Mouse (Mus musculus) hindbrain, embryonic 16.5 days (tissue): Measurements from ENCODE around the gene Chrm3. TPM values are rescaled to one million over a fixed set of nuclear protein-coding genes. Genes with fewer than 3 reads are reported as not detected.

ENCODE experiments used
- ATAC-seq: fragments of 200-750 bp; cut with Nextera tagmentation; 2 replicates; pipeline ENCODE4 v1.8.0; 2017; ENCODE audit warnings: moderate TSS enrichment, moderate library complexity
- H3K27ac ChIP-seq: fragments of 300-500 bp; sonication (generic); 2 replicates; pipeline ENCODE4 v1.5.1; 2014; ENCODE audit warnings: low read depth, mild to moderate bottlenecking, control low read depth, low read length, moderate library complexity
- H3K27me3 ChIP-seq: fragments of 300-500 bp; sonication (generic); replicated peaks from 2 replicates; pipeline ENCODE4 v1.6.1; 2014; ENCODE audit warnings: low read length; ENCODE audit not compliant: control insufficient read depth, insufficient read depth
- H3K36me3 ChIP-seq: fragments of 300-500 bp; sonication (generic); 2 replicates; pipeline ENCODE4 v1.6.1; 2014; ENCODE audit warnings: mild to moderate bottlenecking, low read length, moderate library complexity, mixed read lengths; ENCODE audit not compliant: control insufficient read depth, insufficient read depth
- H3K4me1 ChIP-seq: fragments of 300-500 bp; sonication (generic); 2 replicates; pipeline ENCODE4 v1.6.1; 2014; ENCODE audit warnings: low read depth, low read length; ENCODE audit not compliant: control insufficient read depth, insufficient read depth
- H3K4me2 ChIP-seq: fragments of 300-500 bp; sonication (generic); 2 replicates; pipeline ENCODE4 v1.6.1; 2014; ENCODE audit warnings: mild to moderate bottlenecking, low read length, control low read depth, moderate library complexity
- H3K4me3 ChIP-seq: fragments of 300-500 bp; sonication (generic); 2 replicates; pipeline ENCODE4 v1.5.1; 2014; ENCODE audit warnings: mild to moderate bottlenecking, low read length, control low read depth, moderate library complexity
- H3K9ac ChIP-seq: fragments of 300-500 bp; sonication (generic); 2 replicates; pipeline ENCODE4 v1.6.1; 2014; ENCODE audit warnings: low read depth, mild to moderate bottlenecking, control low read depth, low read length, moderate library complexity
- H3K9me3 ChIP-seq: fragments of 300-500 bp; sonication (generic); 2 replicates; pipeline ENCODE4 v1.6.1; 2014; ENCODE audit warnings: mild to moderate bottlenecking, low read length, moderate library complexity; ENCODE audit not compliant: control insufficient read depth
- WGBS: fragments of 180-500 bp; shearing (Covaris S2); extraction: QIAGEN DNeasy Blood & Tissue Kit; methylation state at CpG from one replicate; pipeline ENCODE4 v1.1.7; 2014; 5-methylcytosine and 5-hydroxymethylcytosine counted together
- polyA plus RNA-seq: library from polyadenylated mRNA; unstranded; fragments of >200 nt; fragmentation: Nextera tagmentation; extraction: Ambion mirVana; gene quantifications from 2 replicates; pipeline ENCODE4 v1.2.1, GENCODE M21; 2015

Gene Chrm3
- polyA plus RNA-seq, 1 experiment from 2014 or later = 4.2 TPM

GRCm38 (mm10) chr13:10199206-10199956, 161.3 kb downstream of the Chrm3 start:
- ATAC-seq = no peak
- Histone ChIP-seq H3K9ac (no peak overlapping the region), H3K4me2 (no peak overlapping the region), H3K9me3 (no peaks in the 10 kb centered on the region), H3K36me3 (no peaks in the 10 kb centered on the region), H3K27me3 (no peaks in the 10 kb centered on the region), H3K4me1 (no peaks in the 10 kb centered on the region), H3K4me3 (no peak overlapping the region), H3K27ac (no peak overlapping the region)
- WGBS = 85% methylated on average over 6 of the region's 6 CpGs

GRCm38 (mm10) chr13:10189829-10190228, 170.8 kb downstream of the Chrm3 start:
- no peak for ATAC-seq

GRCm38 (mm10) chr13:10187926-10188325, 172.7 kb downstream of the Chrm3 start:
- H3K27ac ChIP-seq = no peak overlapping the region
- no peaks in the 10 kb centered on the region for H3K36me3 ChIP-seq
- 86% methylated on average over 3 of the region's 3 CpGs for whole genome bisulfite sequencing
- H3K4me3 ChIP-seq = no peak overlapping the region
- H3K27me3 ChIP-seq = no peaks in the 10 kb centered on the region
- H3K4me1 ChIP-seq = no peaks in the 10 kb centered on the region
- H3K9me3 ChIP-seq = no peaks in the 10 kb centered on the region
- no peak overlapping the region for H3K4me2 ChIP-seq
- no peak overlapping the region for H3K9ac ChIP-seq
- ATAC-seq = no peak

More at GRCm38 (mm10) chr13:10189829-10190228, 170.8 kb downstream of the Chrm3 start:
- Histone ChIP-seq H3K4me1 (no peaks in the 10 kb centered on the region), H3K27ac (no peak overlapping the region), H3K9ac (no peak overlapping the region), H3K9me3 (no peaks in the 10 kb centered on the region), H3K27me3 (no peaks in the 10 kb centered on the region), H3K4me3 (no peak overlapping the region), H3K36me3 (no peaks in the 10 kb centered on the region), H3K4me2 (no peak overlapping the region)
- 76% methylated on average over 2 of the region's 2 CpGs for WGBS

GRCm38 (mm10) chr13:10183837-10184236, 176.8 kb downstream of the Chrm3 start:
- no peak overlapping the region for H3K4me2 ChIP-seq
- H3K9me3 ChIP-seq = no peaks in the 10 kb centered on the region
- no peak overlapping the region for H3K9ac ChIP-seq
- no peaks in the 10 kb centered on the region for H3K36me3 ChIP-seq
- H3K4me1 ChIP-seq = no peaks in the 10 kb centered on the region
- no peaks in the 10 kb centered on the region for H3K27me3 ChIP-seq
- 93% methylated on average over 4 of the region's 4 CpGs for WGBS
- H3K4me3 ChIP-seq = no peak overlapping the region
- no peak overlapping the region for H3K27ac ChIP-seq
- ATAC-seq = no peak

- no peaks in the 10 kb centered on the region for H3K27me3 ChIP-seq
- H3K4me2 ChIP-seq = no peak overlapping the region
- H3K36me3 ChIP-seq = no peaks in the 10 kb centered on the region
- ATAC-seq = no peak
- 86% methylated on average over 2 of the region's 2 CpGs for WGBS
- no peak overlapping the region for H3K9ac ChIP-seq
- H3K9me3 ChIP-seq = no peaks in the 10 kb centered on the region
- H3K4me3 ChIP-seq = no peak overlapping the region
- H3K27ac ChIP-seq = no peak overlapping the region
- no peaks in the 10 kb centered on the region for H3K4me1 ChIP-seq
Measured at GRCm38 (mm10) chr13:10182756-10183155, 177.9 kb downstream of the Chrm3 start.

GRCm38 (mm10) chr13:10170529-10170928, 190.1 kb downstream of the Chrm3 start:
- Histone ChIP-seq H3K9me3 (no peaks in the 10 kb centered on the region), H3K4me2 (no peak overlapping the region), H3K36me3 (no peaks in the 10 kb centered on the region), H3K4me3 (no peak overlapping the region), H3K27ac (no peak overlapping the region), H3K9ac (no peak overlapping the region), H3K27me3 (no peaks in the 10 kb centered on the region), H3K4me1 (no peaks in the 10 kb centered on the region)
- no peak for ATAC-seq
- 90% methylated on average over 2 of the region's 2 CpGs for WGBS

GRCm38 (mm10) chr13:10163354-10163753, 197.3 kb downstream of the Chrm3 start:
- Histone ChIP-seq H3K9me3 (no peaks in the 10 kb centered on the region), H3K4me1 (no peaks in the 10 kb centered on the region), H3K27ac (no peak overlapping the region), H3K4me3 (no peak overlapping the region), H3K27me3 (no peaks in the 10 kb centered on the region), H3K4me2 (no peak overlapping the region), H3K36me3 (no peaks in the 10 kb centered on the region), H3K9ac (no peak overlapping the region)
- ATAC-seq = no peak

- Histone ChIP-seq H3K9me3 (no peaks in the 10 kb centered on the region), H3K9ac (no peak overlapping the region), H3K27me3 (no peaks in the 10 kb centered on the region), H3K27ac (no peak overlapping the region), H3K36me3 (no peaks in the 10 kb centered on the region), H3K4me1 (no peaks in the 10 kb centered on the region), H3K4me3 (no peak overlapping the region), H3K4me2 (no peak overlapping the region)
- WGBS = 91% methylated on average over 3 of the region's 3 CpGs
- no peak for ATAC-seq
Measured at GRCm38 (mm10) chr13:10157496-10157895, 203.2 kb downstream of the Chrm3 start.

- no peaks in the 10 kb centered on the region for H3K9me3 ChIP-seq
- no peak overlapping the region for H3K4me3 ChIP-seq
- H3K9ac ChIP-seq = no peak overlapping the region
- H3K36me3 ChIP-seq = no peaks in the 10 kb centered on the region
- no peak for ATAC-seq
- no peaks in the 10 kb centered on the region for H3K4me1 ChIP-seq
- 84% methylated on average over 4 of the region's 4 CpGs for WGBS
- H3K4me2 ChIP-seq = no peak overlapping the region
- H3K27me3 ChIP-seq = no peaks in the 10 kb centered on the region
- no peak overlapping the region for H3K27ac ChIP-seq
Measured at GRCm38 (mm10) chr13:10140573-10140972, 220.1 kb downstream of the Chrm3 start.
